Mouse (Mus musculus): ENCODE measurements around the gene Ppp1r12c.
"Not testable (repeated sequence)": the region's sequence is repeated elsewhere in the genome, so short reads cannot be mapped to it uniquely, and the experiment has no call there.

Ppp1r12c gene

GRCm38 (mm10) chr7:4501558-4502397 lies at the start of gene Ppp1r12c:
TSS of gene Ppp1r12c (minus strand) at chr7:4501680.
- peak; percentile 99 for DNase-seq

GRCm38 (mm10) chr7:4547221-4547641 lies 45.8 kb upstream of the Ppp1r12c start, which contains the start of gene Syt5:
TSS of gene Syt5 (minus strand) at chr7:4547541.
- peak; percentile 87 for DNase-seq

- DNase-seq: peak; percentile 96
Observed at GRCm38 (mm10) chr7:4546591-4547131, 45.2 kb upstream of the Ppp1r12c start.

GRCm38 (mm10) chr7:4546050-4546449 lies 44.6 kb upstream of the Ppp1r12c start:
- peak; percentile 86 for DNase-seq

GRCm38 (mm10) chr7:4542013-4542412 lies 40.5 kb upstream of the Ppp1r12c start:
- no peak for DNase-seq

- DNase-seq: no peak
Observed at GRCm38 (mm10) chr7:4541344-4541743, 39.9 kb upstream of the Ppp1r12c start.

- DNase-seq: peak; percentile 79
Observed at GRCm38 (mm10) chr7:4539019-4539418, 37.5 kb upstream of the Ppp1r12c start.

GRCm38 (mm10) chr7:4537181-4537580 lies 35.7 kb upstream of the Ppp1r12c start:
- no peak for DNase-seq

- DNase-seq: no peak
Observed at GRCm38 (mm10) chr7:4536369-4536768, 34.9 kb upstream of the Ppp1r12c start.

GRCm38 (mm10) chr7:4532005-4532729 lies 30.7 kb upstream of the Ppp1r12c start, which contains the start of gene Dnaaf3:
TSS of gene Dnaaf3 (minus strand) at chr7:4532453.
- peak; percentile 98 for DNase-seq

GRCm38 (mm10) chr7:4530166-4530565 lies 28.7 kb upstream of the Ppp1r12c start:
- DNase-seq: not testable (repeated sequence)

- DNase-seq: peak; percentile 91
Observed at GRCm38 (mm10) chr7:4527302-4527689, 25.8 kb upstream of the Ppp1r12c start.

GRCm38 (mm10) chr7:4526341-4527301 lies 25.1 kb upstream of the Ppp1r12c start:
- peak; percentile 99 for DNase-seq

GRCm38 (mm10) chr7:4524212-4524922 lies 22.9 kb upstream of the Ppp1r12c start, which contains the start of gene Tnni3:
TSS of gene Tnni3 (minus strand) at chr7:4524229.
- DNase-seq: peak; percentile 91

- peak; percentile 95 for DNase-seq
Observed at GRCm38 (mm10) chr7:4523205-4524130, 22.0 kb upstream of the Ppp1r12c start.

- DNase-seq: peak; percentile 98
Observed at GRCm38 (mm10) chr7:4522292-4522691, 20.8 kb upstream of the Ppp1r12c start.

- peak; percentile 96 for DNase-seq
Observed at GRCm38 (mm10) chr7:4521231-4522003, 19.9 kb upstream of the Ppp1r12c start.

GRCm38 (mm10) chr7:4518487-4518886 lies 17.0 kb upstream of the Ppp1r12c start:
- no peak for DNase-seq

- peak; percentile 94 for DNase-seq
Observed at GRCm38 (mm10) chr7:4516332-4517050, 15.0 kb upstream of the Ppp1r12c start, which contains the start of gene Tnnt1. TSS of gene Tnnt1 (minus strand) at chr7:4516382.

All from heart, adult 11 months (tissue).